Mouse (Mus musculus) lung, postnatal 0 days (tissue): ENCODE measurements at regions not wholly inside any gene's neighbourhood (a gene's known extent, or its start where the extent isn't known, plus 50 kb on each side); places are given as distances from the start of the nearest gene placed in this dataset.

Experiments used
- ATAC-seq: fragments of 200-750 bp; cut with Nextera tagmentation; 2 replicates; pipeline ENCODE4 v1.8.0; 2017; ENCODE audit warnings: moderate library complexity
- DNase-seq: peaks from one replicate; pipeline ENCODE4 v3.0.0-alpha.2; 2016; ENCODE audit warnings: low spot score
- H3K27ac ChIP-seq: fragments of 300-500 bp; sonication (generic); 2 replicates; pipeline ENCODE4 v1.5.1; 2014; ENCODE audit warnings: antibody characterized with exemption, mild to moderate bottlenecking, low read length, mixed read lengths
- H3K27me3 ChIP-seq: fragments of 300-500 bp; sonication (generic); replicated peaks from 2 replicates; pipeline ENCODE4 v1.6.1; 2014; ENCODE audit warnings: low read length, mixed read lengths; ENCODE audit not compliant: insufficient read depth
- H3K36me3 ChIP-seq: fragments of 300-500 bp; sonication (generic); 2 replicates; pipeline ENCODE4 v1.6.1; 2014; ENCODE audit warnings: low read length, mixed read lengths; ENCODE audit not compliant: insufficient read depth
- H3K4me1 ChIP-seq: fragments of 300-500 bp; sonication (generic); 2 replicates; pipeline ENCODE4 v1.6.1; 2014; ENCODE audit warnings: antibody characterized with exemption, low read depth, low read length, mixed read lengths; ENCODE audit not compliant: insufficient read depth
- H3K4me2 ChIP-seq: fragments of 300-500 bp; sonication (generic); replicated peaks from 2 replicates; pipeline ENCODE4 v1.6.1; 2014; ENCODE audit warnings: low read depth, mild to moderate bottlenecking, low read length, moderate library complexity, mixed read lengths
- H3K4me3 ChIP-seq: fragments of 300-500 bp; sonication (generic); 2 replicates; pipeline ENCODE4 v1.5.1; 2014; ENCODE audit warnings: low read depth, low read length
- H3K9ac ChIP-seq: fragments of 300-500 bp; sonication (generic); replicated peaks from 2 replicates; pipeline ENCODE4 v1.6.1; 2014; ENCODE audit warnings: low read depth, mild to moderate bottlenecking
- H3K9me3 ChIP-seq: fragments of 300-500 bp; sonication (generic); 2 replicates; pipeline ENCODE4 v1.6.1; 2016; ENCODE audit warnings: low read length, mixed read lengths
- CTCF ChIP-seq: IDR thresholded peaks from 2 replicates; pipeline ENCODE4 v1.5.1; 2016; ENCODE audit warnings: antibody characterized with exemption, mild to moderate bottlenecking
- EP300 ChIP-seq: IDR thresholded peaks from 2 replicates; pipeline ENCODE4 v1.6.1; 2016; ENCODE audit warnings: antibody characterized with exemption, mild to moderate bottlenecking, control low read depth
- WGBS: fragments of 180-500 bp; shearing (Covaris S2); extraction: QIAGEN DNeasy Blood & Tissue Kit; methylation state at CpG from one replicate; pipeline ENCODE4 v1.1.7; 2014; 5-methylcytosine and 5-hydroxymethylcytosine counted together

DNA sequence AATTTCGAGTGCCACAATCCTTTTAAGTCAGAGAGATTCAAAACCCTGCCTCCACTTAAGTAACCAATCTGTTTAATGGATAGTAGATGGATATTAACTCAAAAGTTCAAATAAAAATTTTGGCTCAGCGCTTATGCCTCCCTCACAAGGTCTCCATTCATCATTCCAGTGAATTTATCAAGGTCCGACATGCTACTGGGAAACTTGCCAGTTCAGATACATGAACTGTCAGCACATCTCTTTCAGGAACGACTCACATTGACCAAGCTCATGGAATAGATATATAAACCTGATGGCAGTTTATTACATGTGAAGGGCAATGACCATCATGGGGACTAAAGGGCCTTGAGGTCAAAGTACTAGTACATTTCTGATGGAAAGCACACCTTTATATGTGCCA is 240.3 kb upstream of the Cited2 start:
- no peaks in the 10 kb centered on the region for H3K9me3 ChIP-seq
- no peaks in the 10 kb centered on the region for H3K36me3 ChIP-seq
- H3K4me2 ChIP-seq, result no peak overlapping the region
- no peaks in the 10 kb centered on the region for H3K4me1 ChIP-seq
- H3K4me3 ChIP-seq, result no peak overlapping the region
- DNase-seq (no peak), ATAC-seq (no peak)
- 58% methylated on average over 4 of the region's 4 CpGs for WGBS
- TF ChIP-seq EP300, result no peak
- TF ChIP-seq CTCF, result no peak
- H3K27ac ChIP-seq, result no peak overlapping the region
- H3K27me3 ChIP-seq, result no peaks in the 10 kb centered on the region
- no peak overlapping the region for H3K9ac ChIP-seq

DNA sequence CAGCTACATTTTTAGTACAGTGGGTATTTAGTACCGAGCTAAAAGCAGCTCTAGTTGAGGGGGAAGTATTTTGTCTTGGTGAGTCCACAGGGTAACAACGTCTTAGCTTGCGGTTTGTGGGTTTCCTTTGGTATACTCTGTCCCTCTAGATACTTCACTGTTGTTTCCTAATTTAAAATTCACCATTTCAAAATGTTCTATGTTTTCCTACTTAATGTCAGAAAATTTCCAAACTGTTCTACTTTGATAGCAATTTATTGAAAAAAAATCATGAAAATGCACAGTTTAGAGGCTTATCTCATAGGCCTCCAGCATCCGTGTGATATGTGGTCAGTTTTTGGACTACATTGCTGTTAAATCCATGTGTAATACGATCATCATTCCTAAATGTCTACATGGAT is 238.0 kb upstream of the Cited2 start:
- TF ChIP-seq CTCF (no peak), EP300 (no peak)
- no peak overlapping the region for H3K4me3 ChIP-seq
- no peaks in the 10 kb centered on the region for H3K4me1 ChIP-seq
- H3K27me3 ChIP-seq, result no peaks in the 10 kb centered on the region
- no peaks in the 10 kb centered on the region for H3K36me3 ChIP-seq
- 71% methylated on average over 5 of the region's 5 CpGs for WGBS
- no peak overlapping the region for H3K4me2 ChIP-seq
- no peaks in the 10 kb centered on the region for H3K9me3 ChIP-seq
- H3K27ac ChIP-seq, result no peak overlapping the region
- ATAC-seq (no peak), DNase-seq (no peak)
- H3K9ac ChIP-seq, result no peak overlapping the region

- Histone ChIP-seq H3K36me3 (no peaks in the 10 kb centered on the region), H3K4me1 (no peaks in the 10 kb centered on the region), H3K4me3 (no peak overlapping the region), H3K27ac (no peak overlapping the region), H3K4me2 (no peak overlapping the region), H3K9me3 (no peaks in the 10 kb centered on the region), H3K27me3 (no peaks in the 10 kb centered on the region), H3K9ac (no peak overlapping the region)
- TF ChIP-seq EP300 (no peak), CTCF (no peak)
- DNase-seq (no peak), ATAC-seq (no peak)
- WGBS, result 81% methylated on average over 2 of the region's 2 CpGs
Observed at GRCm38 (mm10) chr10:17485515-17485914, 237.5 kb upstream of the Cited2 start.

GRCm38 (mm10) chr10:17486011-17486410 is 237.0 kb upstream of the Cited2 start:
- no peak overlapping the region for H3K4me2 ChIP-seq
- H3K27ac ChIP-seq, result no peak overlapping the region
- DNase-seq, result no peak
- no peak overlapping the region for H3K4me3 ChIP-seq
- no peak overlapping the region for H3K9ac ChIP-seq
- TF ChIP-seq CTCF (no peak), EP300 (no peak)
- WGBS, result 87% methylated on average over 3 of the region's 3 CpGs
- no peaks in the 10 kb centered on the region for H3K36me3 ChIP-seq
- ATAC-seq, result no peak
- no peaks in the 10 kb centered on the region for H3K27me3 ChIP-seq
- no peaks in the 10 kb centered on the region for H3K4me1 ChIP-seq
- no peaks in the 10 kb centered on the region for H3K9me3 ChIP-seq

DNA sequence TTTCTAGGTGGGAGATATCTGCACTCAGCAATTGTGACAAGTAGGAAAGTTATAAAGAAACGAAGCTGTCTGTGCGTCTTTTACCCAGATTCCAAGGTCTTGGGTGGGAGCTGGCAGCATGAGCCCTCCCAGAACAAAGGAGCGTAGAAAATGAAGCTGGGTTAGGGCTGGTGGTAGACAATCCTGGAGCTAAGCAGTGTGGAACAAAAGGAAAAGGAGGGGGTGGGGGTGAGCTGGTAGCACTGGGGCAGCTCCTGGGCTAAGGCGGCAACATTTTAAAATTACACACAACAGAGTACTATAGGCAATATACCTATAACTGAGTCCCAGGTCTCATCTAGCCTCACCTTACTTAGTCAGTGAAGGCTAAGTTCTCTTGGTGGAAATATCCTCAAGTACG is 235.6 kb upstream of the Cited2 start:
- no peak for ATAC-seq
- no peak overlapping the region for H3K9ac ChIP-seq
- no peak overlapping the region for H3K27ac ChIP-seq
- no peak for DNase-seq
- H3K9me3 ChIP-seq, result no peaks in the 10 kb centered on the region
- no peak for TF ChIP-seq CTCF
- TF ChIP-seq EP300, result no peak
- H3K27me3 ChIP-seq, result no peaks in the 10 kb centered on the region
- no peak overlapping the region for H3K4me3 ChIP-seq
- H3K4me2 ChIP-seq, result no peak overlapping the region
- WGBS, result 89% methylated on average over 5 of the region's 5 CpGs
- H3K36me3 ChIP-seq, result no peaks in the 10 kb centered on the region
- H3K4me1 ChIP-seq, result no peaks in the 10 kb centered on the region

- WGBS, result 79% methylated on average over 5 of the region's 5 CpGs
- no peak overlapping the region for H3K27ac ChIP-seq
- H3K4me3 ChIP-seq, result no peak overlapping the region
- H3K4me2 ChIP-seq, result no peak overlapping the region
- H3K9me3 ChIP-seq, result no peaks in the 10 kb centered on the region
- TF ChIP-seq EP300, result no peak
- no peak for TF ChIP-seq CTCF
- H3K4me1 ChIP-seq, result no peaks in the 10 kb centered on the region
- no peaks in the 10 kb centered on the region for H3K36me3 ChIP-seq
- ATAC-seq (no peak), DNase-seq (no peak)
- no peak overlapping the region for H3K9ac ChIP-seq
- no peaks in the 10 kb centered on the region for H3K27me3 ChIP-seq
Observed at GRCm38 (mm10) chr10:17491611-17492305, 231.3 kb upstream of the Cited2 start.

DNA sequence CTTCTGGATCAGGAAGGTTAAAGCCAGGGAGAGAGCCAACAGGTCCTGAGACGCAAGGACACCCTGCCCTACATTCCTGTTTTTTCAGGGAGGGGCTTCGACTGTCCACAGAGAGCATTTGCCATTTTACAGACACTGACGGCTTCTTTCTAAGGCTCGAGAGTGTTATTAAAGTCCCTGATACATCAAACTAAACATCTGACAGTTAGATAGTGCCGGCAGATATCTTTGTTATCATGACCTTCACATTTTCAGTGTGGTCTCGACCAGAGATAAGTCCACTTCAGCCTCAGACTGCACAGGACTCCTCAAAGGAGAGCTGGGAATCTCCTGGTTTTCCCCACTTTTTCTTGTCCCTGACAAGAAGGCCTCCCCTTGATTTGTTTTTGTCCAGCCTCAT is 229.9 kb upstream of the Cited2 start:
- 31% methylated on average over 6 of the region's 6 CpGs for WGBS
- no peak overlapping the region for H3K4me2 ChIP-seq
- no peaks in the 10 kb centered on the region for H3K36me3 ChIP-seq
- no peak overlapping the region for H3K9ac ChIP-seq
- TF ChIP-seq EP300 (no peak), CTCF (no peak)
- no peaks in the 10 kb centered on the region for H3K27me3 ChIP-seq
- no peak for ATAC-seq
- no peak for DNase-seq
- H3K9me3 ChIP-seq, result no peaks in the 10 kb centered on the region
- H3K4me1 ChIP-seq, result no peaks in the 10 kb centered on the region
- H3K27ac ChIP-seq, result no peak overlapping the region
- H3K4me3 ChIP-seq, result no peak overlapping the region
